Mouse (Mus musculus): ENCODE results near the gene Ddr1. TPM values are rescaled to one million over a fixed set of nuclear protein-coding genes. Genes with fewer than 3 reads are reported as not detected.

Ddr1 gene
- polyA plus RNA-seq, 1 experiment from 2014 or later, result 52.0 TPM

DNA sequence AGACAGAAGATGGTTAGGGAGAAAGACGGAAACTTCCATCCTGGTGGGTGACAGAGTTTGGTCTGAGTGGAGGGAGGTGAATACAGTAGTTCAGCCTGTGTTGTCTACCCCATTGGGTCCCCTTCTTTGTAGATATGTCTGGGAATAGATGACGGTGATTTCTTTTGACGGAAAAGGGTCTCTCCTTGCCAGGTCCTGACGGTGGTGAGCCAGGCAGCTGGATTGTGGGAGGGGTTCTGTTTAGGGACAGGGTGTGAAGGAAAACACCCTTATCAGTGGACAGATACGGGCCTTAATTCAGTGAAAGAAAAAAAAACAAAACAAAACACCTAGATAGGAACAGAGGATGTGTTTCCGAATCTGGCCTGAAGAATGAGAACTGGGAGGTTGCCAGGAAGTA lies 65.1 kb downstream of the Ddr1 start:
- Histone ChIP-seq H3K27ac (ENCODE audit: low read depth, low read length) (no peak overlapping the region), H3K4me1 (ENCODE audit: control insufficient read depth, insufficient read depth, low read length) (no peaks in the 10 kb centered on the region), H3K9me3 (ENCODE audit: control insufficient read depth, low read length) (no peaks in the 10 kb centered on the region), H3K27me3 (ENCODE audit: control insufficient read depth, insufficient read depth, low read length) (no peaks in the 10 kb centered on the region), H3K36me3 (ENCODE audit: control insufficient read depth, insufficient read depth, low read length) (no peaks in the 10 kb centered on the region), H3K4me2 (replicated peaks; ENCODE audit: low read depth, low read length) (no peak overlapping the region), H3K4me3 (ENCODE audit: low read length) (no peak overlapping the region), H3K9ac (ENCODE audit: low read depth, low read length) (no peak overlapping the region)
- WGBS, result 81% methylated on average over 6 of the region's 6 CpGs
- no peak for ATAC-seq (ENCODE audit: low FRiP score, low TSS enrichment)

DNA sequence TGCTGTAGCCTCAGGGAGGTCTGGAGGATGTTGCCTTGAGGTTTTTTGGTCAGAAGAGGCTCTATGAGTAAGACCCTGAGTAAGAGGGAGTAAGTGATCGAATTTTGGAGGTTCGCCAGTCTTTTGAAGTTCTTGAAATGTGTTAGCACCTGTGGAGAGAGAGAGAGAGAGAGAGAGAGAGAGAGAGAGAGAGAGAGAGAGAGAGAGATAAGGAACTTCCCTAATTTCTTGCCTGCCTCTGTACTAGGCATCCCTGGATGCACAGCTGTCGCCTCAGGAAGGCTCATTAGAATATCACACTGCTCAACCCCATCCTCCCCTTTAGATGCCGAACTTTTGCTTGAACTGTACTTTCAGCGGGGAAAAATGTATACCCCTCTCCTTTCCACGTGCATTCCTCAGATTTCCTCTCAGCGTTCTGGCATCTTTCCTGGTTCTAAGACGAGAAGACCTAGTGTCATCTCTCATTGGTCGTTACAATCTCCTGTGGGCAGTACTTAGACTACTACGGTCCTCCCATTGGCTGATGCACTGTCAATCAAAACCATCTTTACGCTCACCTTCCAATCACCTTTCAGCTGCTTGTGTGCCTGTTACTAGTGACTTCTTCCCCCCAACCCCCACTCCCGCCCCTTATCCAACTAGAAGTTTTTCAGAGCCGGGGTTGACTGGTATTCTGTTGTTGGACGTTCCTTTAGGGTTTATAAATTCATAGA lies 65.8 kb downstream of the Ddr1 start:
- no peak overlapping the region for H3K4me3 ChIP-seq (ENCODE audit: low read length)
- WGBS, result 21% methylated on average over 14 of the region's 14 CpGs

GRCm38 (mm10) chr17:35636363-35636762 lies 68.1 kb downstream of the Ddr1 start:
- Histone ChIP-seq H3K27me3 (ENCODE audit: control insufficient read depth, insufficient read depth, low read length) (no peaks in the 10 kb centered on the region), H3K4me2 (replicated peaks; ENCODE audit: low read depth, low read length) (peak overlapping the region; percentile 58; the same call in 1 of the 2 replicates), H3K36me3 (ENCODE audit: control insufficient read depth, insufficient read depth, low read length) (no peaks in the 10 kb centered on the region), H3K9ac (ENCODE audit: low read depth, low read length) (no peak overlapping the region), H3K4me3 (ENCODE audit: low read length) (no peak overlapping the region), H3K4me1 (ENCODE audit: control insufficient read depth, insufficient read depth, low read length) (no peaks in the 10 kb centered on the region), H3K27ac (ENCODE audit: low read depth, low read length) (no peak overlapping the region), H3K9me3 (ENCODE audit: control insufficient read depth, low read length) (no peaks in the 10 kb centered on the region)
- WGBS, result 43% methylated on average over 5 of the region's 5 CpGs
- ATAC-seq (ENCODE audit: low FRiP score, low TSS enrichment), result no peak

More for the DNA sequence above, 65.8 kb downstream of the Ddr1 start:
- no peaks in the 10 kb centered on the region for H3K9me3 ChIP-seq (ENCODE audit: control insufficient read depth, low read length)
- H3K9ac ChIP-seq (ENCODE audit: low read depth, low read length), result no peak overlapping the region
- no peak overlapping the region; the same call in 1 of the 2 replicates for H3K4me2 ChIP-seq (replicated peaks; ENCODE audit: low read depth, low read length)
- no peaks in the 10 kb centered on the region for H3K4me1 ChIP-seq (ENCODE audit: control insufficient read depth, insufficient read depth, low read length)
- no peaks in the 10 kb centered on the region for H3K27me3 ChIP-seq (ENCODE audit: control insufficient read depth, insufficient read depth, low read length)
- peak; percentile 85 for ATAC-seq (ENCODE audit: low FRiP score, low TSS enrichment)
- no peak overlapping the region for H3K27ac ChIP-seq (ENCODE audit: low read depth, low read length)
- no peaks in the 10 kb centered on the region for H3K36me3 ChIP-seq (ENCODE audit: control insufficient read depth, insufficient read depth, low read length)

DNA sequence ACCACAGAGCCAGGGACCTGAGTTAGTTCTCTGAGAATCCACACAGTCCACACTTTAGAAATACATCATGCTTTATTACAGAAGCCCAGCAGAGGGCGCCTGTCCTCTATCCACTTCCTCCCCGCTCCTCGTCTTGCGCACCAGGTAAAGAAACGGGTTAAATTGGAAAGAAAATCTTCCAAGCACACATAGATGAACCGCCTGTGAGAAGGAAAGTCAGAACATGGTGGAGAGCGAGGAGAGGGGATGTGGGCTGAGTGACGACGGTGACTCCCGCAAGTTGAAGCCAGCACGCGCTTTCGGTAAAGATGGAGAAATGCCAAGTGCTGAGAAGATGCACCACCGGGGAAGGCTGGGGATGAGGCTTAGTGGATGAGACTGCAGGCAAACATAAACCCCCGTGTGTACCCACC lies 68.7 kb downstream of the Ddr1 start:
- no peaks in the 10 kb centered on the region for H3K4me1 ChIP-seq (ENCODE audit: control insufficient read depth, insufficient read depth, low read length)
- 1% methylated on average over 15 of the region's 15 CpGs for WGBS
- peak overlapping the region; percentile 58 for H3K4me2 ChIP-seq (replicated peaks; ENCODE audit: low read depth, low read length)
- H3K36me3 ChIP-seq (ENCODE audit: control insufficient read depth, insufficient read depth, low read length), result no peaks in the 10 kb centered on the region
- ATAC-seq (ENCODE audit: low FRiP score, low TSS enrichment), result peak; percentile 58
- peak overlapping the region; percentile 37 for H3K4me3 ChIP-seq (ENCODE audit: low read length)
- H3K27me3 ChIP-seq (ENCODE audit: control insufficient read depth, insufficient read depth, low read length), result no peaks in the 10 kb centered on the region
- H3K9me3 ChIP-seq (ENCODE audit: control insufficient read depth, low read length), result no peaks in the 10 kb centered on the region
- peak overlapping the region; percentile 37; the same call in 1 of the 2 replicates for H3K9ac ChIP-seq (ENCODE audit: low read depth, low read length)
- H3K27ac ChIP-seq (ENCODE audit: low read depth, low read length), result no peak overlapping the region

DNA sequence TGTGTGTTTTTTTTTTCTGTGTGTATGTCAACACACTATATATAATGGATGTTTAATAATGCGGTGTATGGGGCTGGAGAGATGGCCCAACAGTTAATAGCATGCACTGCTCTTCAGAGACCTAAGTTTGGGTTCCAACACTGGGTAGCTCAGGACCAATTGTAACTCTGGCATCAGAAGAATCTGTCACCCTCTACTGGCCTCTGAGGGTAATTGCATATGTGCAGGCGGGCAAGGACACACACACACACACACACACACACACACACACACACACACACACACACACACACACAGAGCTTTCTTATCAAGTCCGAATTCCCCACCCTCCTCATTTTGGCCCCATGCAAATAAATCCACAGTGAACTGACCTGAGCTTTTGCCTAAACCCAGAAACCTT lies 69.2 kb downstream of the Ddr1 start:
- H3K9me3 ChIP-seq (ENCODE audit: control insufficient read depth, low read length), result no peaks in the 10 kb centered on the region
- no peaks in the 10 kb centered on the region for H3K36me3 ChIP-seq (ENCODE audit: control insufficient read depth, insufficient read depth, low read length)
- no peak overlapping the region for H3K9ac ChIP-seq (ENCODE audit: low read depth, low read length)
- 79% methylated on average over 3 of the region's 3 CpGs for WGBS
- no peaks in the 10 kb centered on the region for H3K4me1 ChIP-seq (ENCODE audit: control insufficient read depth, insufficient read depth, low read length)
- H3K4me2 ChIP-seq (replicated peaks; ENCODE audit: low read depth, low read length), result no peak overlapping the region
- no peak overlapping the region for H3K27ac ChIP-seq (ENCODE audit: low read depth, low read length)
- ATAC-seq (ENCODE audit: low FRiP score, low TSS enrichment), result no peak
- H3K4me3 ChIP-seq (ENCODE audit: low read length), result no peak overlapping the region
- H3K27me3 ChIP-seq (ENCODE audit: control insufficient read depth, insufficient read depth, low read length), result no peaks in the 10 kb centered on the region

DNA sequence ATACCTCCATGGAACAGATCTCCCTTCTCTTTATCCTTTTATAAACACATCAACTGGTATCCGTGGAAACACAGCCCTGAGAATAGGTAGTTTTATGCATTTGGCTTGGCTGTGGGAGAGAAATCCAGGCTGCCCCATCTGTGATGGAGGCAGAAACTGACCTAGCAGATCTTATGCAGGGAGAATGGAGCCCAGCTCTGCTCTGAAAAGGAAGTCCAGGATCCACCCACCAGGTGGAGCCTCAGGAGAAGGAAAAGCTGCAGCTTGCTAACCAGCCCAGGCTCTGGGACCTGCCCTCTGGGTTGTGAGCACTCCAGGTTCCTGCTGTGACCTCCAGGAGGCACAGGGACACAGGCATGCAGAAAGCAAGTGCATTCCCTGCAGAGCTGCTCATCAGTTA lies 70.4 kb downstream of the Ddr1 start:
- Histone ChIP-seq H3K9me3 (ENCODE audit: control insufficient read depth, low read length) (no peaks in the 10 kb centered on the region), H3K27me3 (ENCODE audit: control insufficient read depth, insufficient read depth, low read length) (no peaks in the 10 kb centered on the region), H3K4me1 (ENCODE audit: control insufficient read depth, insufficient read depth, low read length) (no peaks in the 10 kb centered on the region), H3K4me2 (replicated peaks; ENCODE audit: low read depth, low read length) (no peak overlapping the region), H3K9ac (ENCODE audit: low read depth, low read length) (no peak overlapping the region), H3K4me3 (ENCODE audit: low read length) (no peak overlapping the region), H3K36me3 (ENCODE audit: control insufficient read depth, insufficient read depth, low read length) (no peaks in the 10 kb centered on the region), H3K27ac (ENCODE audit: low read depth, low read length) (no peak overlapping the region)
- 44% methylated on average over 1 of the region's 1 CpGs for WGBS
- ATAC-seq (ENCODE audit: low FRiP score, low TSS enrichment), result no peak

Other genes starting within 250 kb of the Ddr1 start
- 0.26 and 0.39 TPM in 2 replicates for gene H2-Q10, start 234.5 kb downstream of the Ddr1 start, polyA plus RNA-seq (2014; fragmentation: Nextera tagmentation; extraction: Ambion mirVana)
- not detected in 2 replicates for gene Pou5f1, start 198.6 kb downstream of the Ddr1 start, polyA plus RNA-seq (2014; fragmentation: Nextera tagmentation; extraction: Ambion mirVana)
- 67.8 and 68.1 TPM in 2 replicates for gene Tcf19, start 187.8 kb downstream of the Ddr1 start, polyA plus RNA-seq (2014; fragmentation: Nextera tagmentation; extraction: Ambion mirVana)
- gene Cchcr1, start 187.5 kb downstream of the Ddr1 start, polyA plus RNA-seq (2014; fragmentation: Nextera tagmentation; extraction: Ambion mirVana), result 10.3 and 19.1 TPM in 2 replicates
- 0.79 and 0.80 TPM in 2 replicates for gene Psors1c2, start 171.4 kb downstream of the Ddr1 start, polyA plus RNA-seq (2014; fragmentation: Nextera tagmentation; extraction: Ambion mirVana)
- not detected in 2 replicates for gene Cdsn, start 152.5 kb downstream of the Ddr1 start, polyA plus RNA-seq (2014; fragmentation: Nextera tagmentation; extraction: Ambion mirVana)
- not detected in 2 replicates for gene 2300002M23Rik, start 137.2 kb downstream of the Ddr1 start, polyA plus RNA-seq (2014; fragmentation: Nextera tagmentation; extraction: Ambion mirVana)
- gene Sfta2, start 103.1 kb downstream of the Ddr1 start, polyA plus RNA-seq (2014; fragmentation: Nextera tagmentation; extraction: Ambion mirVana), result 3.3 and 4.2 TPM in 2 replicates
- not detected in 2 replicates for gene Gm9573, start 78.0 kb downstream of the Ddr1 start, polyA plus RNA-seq (2014; fragmentation: Nextera tagmentation; extraction: Ambion mirVana)
- 0.15 and 0.24 TPM in 2 replicates for gene Mucl3, start 60.9 kb downstream of the Ddr1 start, polyA plus RNA-seq (2014; fragmentation: Nextera tagmentation; extraction: Ambion mirVana)
- 9.5 and 16.8 TPM in 2 replicates for gene Vars2, start 37.0 kb downstream of the Ddr1 start, polyA plus RNA-seq (2014; fragmentation: Nextera tagmentation; extraction: Ambion mirVana)
- gene Gtf2h4, start 30.9 kb downstream of the Ddr1 start, polyA plus RNA-seq (2014; fragmentation: Nextera tagmentation; extraction: Ambion mirVana), result 50.7 and 56.7 TPM in 2 replicates
- 6.8 and 7.7 TPM in 2 replicates for gene Ier3, start 117.1 kb upstream of the Ddr1 start, polyA plus RNA-seq (2014; fragmentation: Nextera tagmentation; extraction: Ambion mirVana)
- 35.9 and 36.1 TPM in 2 replicates for gene Flot1, start 118.6 kb upstream of the Ddr1 start, polyA plus RNA-seq (2014; fragmentation: Nextera tagmentation; extraction: Ambion mirVana)
- gene Tubb5, start 133.7 kb upstream of the Ddr1 start, polyA plus RNA-seq (2014; fragmentation: Nextera tagmentation; extraction: Ambion mirVana), result 1,061 and 1,103 TPM in 2 replicates
- 13.1 and 16.5 TPM in 2 replicates for gene Mdc1, start 136.9 kb upstream of the Ddr1 start, polyA plus RNA-seq (2014; fragmentation: Nextera tagmentation; extraction: Ambion mirVana)
- gene Nrm, start 156.7 kb upstream of the Ddr1 start, polyA plus RNA-seq (2014; fragmentation: Nextera tagmentation; extraction: Ambion mirVana), result 53.2 and 65.2 TPM in 2 replicates
- 19.1 and 21.1 TPM in 2 replicates for gene Ppp1r18, start 161.0 kb upstream of the Ddr1 start, polyA plus RNA-seq (2014; fragmentation: Nextera tagmentation; extraction: Ambion mirVana)
- gene Dhx16, start 175.2 kb upstream of the Ddr1 start, polyA plus RNA-seq (2014; fragmentation: Nextera tagmentation; extraction: Ambion mirVana), result 37.8 and 50.0 TPM in 2 replicates
- gene 2310061I04Rik, start 192.8 kb upstream of the Ddr1 start, polyA plus RNA-seq (2014; fragmentation: Nextera tagmentation; extraction: Ambion mirVana), result 36.2 and 41.5 TPM in 2 replicates
- 76.5 and 92.2 TPM in 2 replicates for gene Atat1, start 205.5 kb upstream of the Ddr1 start, polyA plus RNA-seq (2014; fragmentation: Nextera tagmentation; extraction: Ambion mirVana)
- 79.0 and 101 TPM in 2 replicates for gene Mrps18b, start 211.8 kb upstream of the Ddr1 start, polyA plus RNA-seq (2014; fragmentation: Nextera tagmentation; extraction: Ambion mirVana)
- gene Ppp1r10, start 211.8 kb upstream of the Ddr1 start, polyA plus RNA-seq (2014; fragmentation: Nextera tagmentation; extraction: Ambion mirVana), result 30.6 and 44.7 TPM in 2 replicates

Data from kidney, embryonic 14.5 days (tissue).